Mouse (Mus musculus): ENCODE results near the gene Dennd6a.

DNA sequence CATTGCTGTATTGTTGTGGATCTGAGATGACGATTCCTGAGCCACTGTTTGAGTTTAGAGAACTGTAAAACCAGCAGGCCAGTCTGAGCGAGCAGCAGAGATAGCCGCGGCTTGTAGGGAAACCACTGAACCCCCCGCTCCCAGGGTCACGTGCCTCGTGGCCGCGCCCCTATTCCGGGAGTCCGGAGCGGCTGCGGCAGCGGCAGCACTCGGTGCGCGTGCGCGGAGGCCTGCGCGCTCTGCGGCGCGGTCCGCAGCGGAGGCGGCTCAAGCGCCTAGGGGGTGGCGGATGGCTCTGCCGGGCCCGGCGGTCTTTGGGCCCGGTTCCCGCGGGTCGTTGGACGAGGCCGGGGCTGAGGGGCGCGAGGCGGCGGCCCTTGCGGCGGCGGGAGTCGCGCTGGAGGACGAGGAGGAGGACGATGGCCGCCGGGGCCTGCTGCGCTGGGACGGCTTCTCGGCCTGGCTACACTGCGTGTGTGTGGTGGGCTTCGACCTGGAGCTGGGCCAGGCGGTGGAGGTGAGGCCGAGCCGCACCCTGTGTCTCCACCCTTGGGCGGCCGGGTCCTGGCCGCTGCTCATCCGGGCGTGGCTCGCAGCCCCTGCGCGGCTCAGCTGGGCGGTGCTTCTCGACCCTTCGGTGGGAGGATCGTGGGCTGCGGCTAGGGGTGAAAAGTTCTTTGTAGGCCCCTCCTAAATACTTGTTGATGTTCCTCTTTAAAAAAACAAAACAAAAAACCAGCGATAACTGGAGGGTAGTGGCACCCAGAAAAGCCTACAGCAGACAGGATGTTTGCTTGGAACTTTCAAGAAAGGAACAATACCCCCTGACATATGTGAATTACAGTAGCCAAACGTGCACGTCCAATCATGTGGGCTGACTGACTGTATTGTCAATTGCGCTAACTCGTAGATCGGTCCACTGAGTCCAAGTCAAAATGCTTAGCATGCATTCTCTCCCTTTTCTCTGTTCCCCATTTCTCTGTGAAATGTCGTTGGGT lies 6.0 kb downstream of the Dennd6a start:
- TF ChIP-seq CTCF (IDR thresholded peaks at IDR 0.05; ENCODE audit: low read depth) (no peak), EP300 (optimal IDR thresholded peaks at IDR 0.05) (no peak)

Data from stomach, postnatal 0 days (tissue).